Mouse (Mus musculus): Measurements from ENCODE around the gene Fkbpl. TPM values are rescaled to one million over a fixed set of nuclear protein-coding genes. Genes with fewer than 3 reads are reported as not detected.

Fkbpl gene
- polyA plus RNA-seq, 1 experiment from 2014 or later = 12.9 TPM

DNA sequence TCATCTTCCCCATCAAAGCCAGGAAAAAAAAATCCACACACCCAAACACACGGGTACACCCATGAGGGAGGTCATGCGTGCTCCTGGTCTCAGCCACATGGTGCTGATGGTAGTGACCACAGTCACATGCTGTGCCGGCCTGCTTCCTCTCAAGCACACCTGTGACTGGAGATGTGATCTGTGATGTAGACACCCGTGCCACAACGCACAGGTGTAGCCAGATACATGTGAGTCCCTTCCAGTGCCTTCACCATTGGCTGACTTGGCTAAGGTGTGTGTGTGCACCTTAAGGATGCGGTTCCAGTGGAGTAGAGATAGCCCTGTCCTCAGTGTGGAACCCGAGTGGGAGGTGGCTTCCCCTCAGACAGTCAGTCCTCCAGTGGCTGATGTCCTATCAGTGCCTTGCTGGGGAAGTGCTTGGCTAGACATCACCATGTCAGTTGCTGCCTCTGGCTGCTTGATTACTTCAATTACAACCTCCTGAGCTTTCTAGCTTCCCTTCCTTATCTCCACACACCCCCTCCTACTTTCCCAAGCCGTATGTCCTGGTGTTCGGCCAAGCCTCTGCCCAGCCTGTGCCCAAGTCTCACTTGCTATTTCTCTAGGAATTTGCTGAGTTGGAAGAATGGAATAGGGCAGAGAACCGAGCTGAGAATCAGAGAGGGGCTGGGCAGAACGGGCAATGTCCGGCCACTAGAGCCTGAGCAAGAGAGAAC lies 14.8 kb downstream of the Fkbpl start:
- Histone ChIP-seq H3K27ac (no peak overlapping the region), H3K27me3 (ENCODE audit: control insufficient read depth, insufficient read depth, low read length) (peaks cover 16% of the 10 kb centered on the region), H3K36me3 (replicated peaks; ENCODE audit: control insufficient read depth, insufficient read depth) (no peaks in the 10 kb centered on the region), H3K9me3 (ENCODE audit: control insufficient read depth, low read length) (no peaks in the 10 kb centered on the region), H3K4me3 (replicated peaks; ENCODE audit: low read length) (no peak overlapping the region), H3K9ac (no peak overlapping the region), H3K4me1 (replicated peaks; ENCODE audit: control insufficient read depth, insufficient read depth, low read length) (no peaks in the 10 kb centered on the region), H3K4me2 (replicated peaks) (no peak overlapping the region)
- no peak for DNase-seq (ENCODE audit: low spot score)
- WGBS = 68% methylated on average over 12 of the region's 12 CpGs
- no peak for ATAC-seq (ENCODE audit: low FRiP score)

DNA sequence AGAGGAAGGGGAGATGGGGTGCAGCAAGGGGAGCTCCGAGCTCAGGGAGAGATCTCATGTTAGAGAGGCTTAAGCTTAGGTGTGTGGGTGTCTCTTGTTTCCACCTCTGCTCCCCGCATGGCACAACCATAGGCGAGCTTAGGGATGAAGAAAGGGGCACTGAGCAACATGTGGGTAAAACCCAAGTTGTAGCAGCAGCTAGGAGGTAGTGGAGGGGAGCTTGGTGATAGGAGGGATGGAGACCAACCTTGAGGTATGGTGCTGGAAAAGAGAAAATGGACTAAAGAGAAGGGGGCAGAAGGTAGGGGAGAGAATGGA lies 15.3 kb downstream of the Fkbpl start:
- no peak for ATAC-seq (ENCODE audit: low FRiP score)
- Histone ChIP-seq H3K9ac (no peak overlapping the region), H3K27me3 (ENCODE audit: control insufficient read depth, insufficient read depth, low read length) (peaks cover 19% of the 10 kb centered on the region), H3K27ac (no peak overlapping the region), H3K9me3 (ENCODE audit: control insufficient read depth, low read length) (no peaks in the 10 kb centered on the region), H3K4me1 (replicated peaks; ENCODE audit: control insufficient read depth, insufficient read depth, low read length) (no peaks in the 10 kb centered on the region), H3K36me3 (replicated peaks; ENCODE audit: control insufficient read depth, insufficient read depth) (no peaks in the 10 kb centered on the region), H3K4me2 (replicated peaks) (no peak overlapping the region), H3K4me3 (replicated peaks; ENCODE audit: low read length) (no peak overlapping the region)
- 71% methylated on average over 3 of the region's 3 CpGs for WGBS
- no peak for DNase-seq (ENCODE audit: low spot score)

DNA sequence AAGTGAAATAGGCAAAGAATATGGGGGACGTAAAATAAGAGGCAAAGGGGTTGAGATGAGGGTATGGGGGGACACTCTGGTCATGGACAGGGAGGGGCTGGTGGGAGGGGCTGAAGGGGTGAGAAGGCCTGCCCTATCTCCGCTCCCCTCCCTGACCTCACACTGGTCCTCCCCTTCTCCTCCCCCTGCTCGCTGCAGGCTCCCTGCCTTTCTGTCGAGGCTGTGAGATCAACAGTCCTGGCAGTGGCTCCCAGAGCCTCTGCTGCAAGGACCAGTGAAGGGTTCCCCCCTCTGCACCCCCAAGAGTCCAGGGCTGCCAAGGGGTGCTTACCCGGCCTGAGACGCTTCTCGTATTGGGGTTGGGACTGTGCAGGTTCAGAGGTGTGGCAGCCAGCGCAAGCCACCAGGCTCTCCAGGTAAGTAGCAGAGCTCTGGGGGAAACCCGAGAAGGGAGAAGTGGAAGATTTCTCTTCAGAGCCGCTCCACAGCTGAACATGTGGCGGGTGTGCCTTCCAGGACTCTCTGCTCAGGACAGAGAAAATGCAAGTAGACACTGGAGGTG lies 15.8 kb downstream of the Fkbpl start:
- H3K9me3 ChIP-seq (ENCODE audit: control insufficient read depth, low read length) = no peaks in the 10 kb centered on the region
- H3K4me2 ChIP-seq (replicated peaks) = no peak overlapping the region
- H3K4me1 ChIP-seq (replicated peaks; ENCODE audit: control insufficient read depth, insufficient read depth, low read length) = no peaks in the 10 kb centered on the region
- 44% methylated on average over 11 of the region's 11 CpGs for WGBS
- no peak overlapping the region for H3K4me3 ChIP-seq (replicated peaks; ENCODE audit: low read length)
- ATAC-seq (ENCODE audit: low FRiP score) (no peak), DNase-seq (ENCODE audit: low spot score) (no peak)
- no peaks in the 10 kb centered on the region for H3K36me3 ChIP-seq (replicated peaks; ENCODE audit: control insufficient read depth, insufficient read depth)
- peaks cover 19% of the 10 kb centered on the region for H3K27me3 ChIP-seq (ENCODE audit: control insufficient read depth, insufficient read depth, low read length)
- no peak overlapping the region for H3K27ac ChIP-seq
- H3K9ac ChIP-seq = no peak overlapping the region

DNA sequence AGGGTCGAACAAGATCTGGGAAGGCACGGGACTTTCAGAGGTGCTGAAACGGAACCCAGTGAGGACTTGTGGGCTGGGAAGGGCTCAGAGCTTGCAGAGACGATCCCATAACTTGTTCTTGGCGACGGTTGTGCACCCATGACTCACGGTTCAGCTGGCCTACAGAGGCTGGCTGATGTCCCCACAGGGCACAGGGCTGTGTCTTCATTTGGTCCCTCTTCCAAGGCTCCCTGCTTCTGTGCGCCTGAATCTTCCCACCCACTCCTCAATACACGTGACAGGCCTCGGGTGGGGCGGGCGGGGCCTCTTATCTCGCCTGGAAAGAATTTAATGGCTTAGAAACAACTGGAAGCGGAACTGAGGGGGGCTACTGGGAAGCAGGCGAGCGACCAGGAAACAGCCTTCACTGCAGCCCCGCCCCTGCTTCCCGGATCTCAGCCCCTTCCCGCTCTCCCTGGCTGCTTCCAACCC lies 16.6 kb downstream of the Fkbpl start:
- DNase-seq (ENCODE audit: low spot score) (no peak), ATAC-seq (ENCODE audit: low FRiP score) (no peak)
- Histone ChIP-seq H3K9ac (no peak overlapping the region), H3K4me1 (replicated peaks; ENCODE audit: control insufficient read depth, insufficient read depth, low read length) (no peaks in the 10 kb centered on the region), H3K9me3 (ENCODE audit: control insufficient read depth, low read length) (no peaks in the 10 kb centered on the region), H3K27me3 (ENCODE audit: control insufficient read depth, insufficient read depth, low read length) (peaks cover 19% of the 10 kb centered on the region), H3K4me2 (replicated peaks) (peak overlapping the region; percentile 29), H3K27ac (no peak overlapping the region), H3K36me3 (replicated peaks; ENCODE audit: control insufficient read depth, insufficient read depth) (no peaks in the 10 kb centered on the region), H3K4me3 (replicated peaks; ENCODE audit: low read length) (no peak overlapping the region; the same call in 1 of the 2 replicates)
- WGBS = 11% methylated on average over 19 of the region's 19 CpGs

DNA sequence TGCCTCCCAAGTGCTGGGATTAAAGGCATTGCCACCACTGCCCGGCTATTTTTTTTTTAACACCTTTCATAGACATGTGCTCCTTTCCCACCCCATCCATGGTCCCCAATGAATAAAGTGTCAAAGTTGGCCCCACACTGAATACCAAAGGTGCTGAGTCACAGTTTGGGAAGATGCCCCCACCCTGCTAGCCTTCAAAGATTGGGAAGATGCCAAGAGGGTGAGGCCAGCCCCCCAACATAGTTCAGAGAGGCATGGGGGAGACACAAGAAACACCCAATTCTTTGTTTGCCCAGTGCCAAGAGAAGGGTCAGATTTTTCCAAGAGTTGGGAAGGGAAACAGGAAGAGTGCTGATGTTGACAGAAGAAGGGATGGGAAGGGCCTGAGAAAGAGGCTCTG lies 17.9 kb downstream of the Fkbpl start:
- Histone ChIP-seq H3K9ac (no peak overlapping the region), H3K27ac (no peak overlapping the region), H3K27me3 (ENCODE audit: control insufficient read depth, insufficient read depth, low read length) (peaks cover 19% of the 10 kb centered on the region), H3K4me1 (replicated peaks; ENCODE audit: control insufficient read depth, insufficient read depth, low read length) (no peaks in the 10 kb centered on the region), H3K4me2 (replicated peaks) (no peak overlapping the region), H3K36me3 (replicated peaks; ENCODE audit: control insufficient read depth, insufficient read depth) (no peaks in the 10 kb centered on the region), H3K4me3 (replicated peaks; ENCODE audit: low read length) (no peak overlapping the region), H3K9me3 (ENCODE audit: control insufficient read depth, low read length) (no peaks in the 10 kb centered on the region)
- ATAC-seq (ENCODE audit: low FRiP score) (no peak), DNase-seq (ENCODE audit: low spot score) (no peak)
- WGBS = 93% methylated on average over 1 of the region's 1 CpGs

DNA sequence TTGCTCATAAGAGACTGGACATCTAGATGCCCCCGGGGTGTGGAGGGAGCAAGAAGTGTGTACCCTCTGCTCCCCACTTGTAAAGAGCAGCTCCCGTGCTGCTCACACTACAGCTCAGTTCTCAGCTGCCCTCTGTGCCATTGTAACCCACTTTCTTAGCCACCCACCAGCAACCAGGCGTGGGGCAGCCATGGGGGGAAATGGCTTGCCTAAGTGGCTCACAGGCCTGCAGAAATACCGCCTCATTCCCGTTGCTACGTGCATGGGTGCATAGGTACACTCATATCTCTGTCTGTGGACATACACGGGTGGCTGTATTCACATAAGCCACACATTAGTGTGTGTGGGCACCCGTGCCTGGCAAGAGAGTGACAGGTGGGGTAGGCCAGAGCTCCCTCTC lies 18.4 kb downstream of the Fkbpl start:
- no peak overlapping the region for H3K4me2 ChIP-seq (replicated peaks)
- ATAC-seq (ENCODE audit: low FRiP score) = no peak
- no peak overlapping the region for H3K4me3 ChIP-seq (replicated peaks; ENCODE audit: low read length)
- WGBS = 85% methylated on average over 8 of the region's 8 CpGs
- no peaks in the 10 kb centered on the region for H3K9me3 ChIP-seq (ENCODE audit: control insufficient read depth, low read length)
- peaks cover 19% of the 10 kb centered on the region for H3K27me3 ChIP-seq (ENCODE audit: control insufficient read depth, insufficient read depth, low read length)
- H3K9ac ChIP-seq = no peak overlapping the region
- no peak for DNase-seq (ENCODE audit: low spot score)
- no peak overlapping the region for H3K27ac ChIP-seq
- H3K36me3 ChIP-seq (replicated peaks; ENCODE audit: control insufficient read depth, insufficient read depth) = no peaks in the 10 kb centered on the region
- H3K4me1 ChIP-seq (replicated peaks; ENCODE audit: control insufficient read depth, insufficient read depth, low read length) = no peaks in the 10 kb centered on the region

DNA sequence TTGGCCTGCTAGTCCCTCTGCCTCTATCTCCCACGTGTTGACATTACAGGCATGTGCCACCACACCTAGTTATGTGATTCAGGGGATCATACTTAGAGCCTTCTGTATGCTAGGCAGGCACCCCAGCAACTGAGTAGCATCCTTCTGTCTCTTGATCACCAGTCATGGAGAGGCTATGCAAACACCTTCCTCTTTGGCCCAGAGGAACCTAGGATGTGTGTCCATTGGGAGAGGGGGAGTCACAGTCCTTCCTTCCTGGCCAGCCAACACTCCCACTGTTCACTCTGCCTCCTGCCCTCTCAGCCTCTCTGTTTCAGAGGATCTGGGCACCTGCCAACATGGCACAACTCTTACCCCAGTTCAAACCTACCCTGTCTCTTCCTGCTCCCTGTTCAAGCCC lies 19.0 kb downstream of the Fkbpl start:
- Histone ChIP-seq H3K27me3 (ENCODE audit: control insufficient read depth, insufficient read depth, low read length) (peaks cover 19% of the 10 kb centered on the region), H3K4me2 (replicated peaks) (no peak overlapping the region), H3K27ac (no peak overlapping the region), H3K4me3 (replicated peaks; ENCODE audit: low read length) (no peak overlapping the region), H3K4me1 (replicated peaks; ENCODE audit: control insufficient read depth, insufficient read depth, low read length) (no peaks in the 10 kb centered on the region), H3K9me3 (ENCODE audit: control insufficient read depth, low read length) (no peaks in the 10 kb centered on the region), H3K36me3 (replicated peaks; ENCODE audit: control insufficient read depth, insufficient read depth) (no peaks in the 10 kb centered on the region), H3K9ac (no peak overlapping the region)
- DNase-seq (ENCODE audit: low spot score) (no peak), ATAC-seq (ENCODE audit: low FRiP score) (no peak)
- WGBS = 59% methylated on average over 1 of the region's 1 CpGs

DNA sequence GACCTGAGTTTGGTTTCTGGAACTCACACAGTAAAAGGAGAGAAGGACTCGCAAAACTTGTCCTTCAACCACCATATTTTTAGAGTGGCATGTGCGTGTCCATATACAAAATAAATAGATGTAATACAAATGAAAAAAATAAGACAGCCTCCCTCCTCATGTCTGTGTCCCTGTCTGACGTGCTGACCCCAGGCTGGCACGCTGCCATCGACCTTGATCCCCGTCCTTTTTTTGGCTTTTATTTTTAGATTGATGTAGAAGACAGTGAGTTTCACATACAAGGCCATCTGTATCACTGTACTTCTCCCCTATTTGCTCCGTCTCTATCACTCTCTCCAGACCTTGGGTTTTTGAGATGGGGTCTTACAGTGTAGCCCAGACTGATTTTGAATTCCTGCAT lies 19.9 kb downstream of the Fkbpl start:
- no peak for ATAC-seq (ENCODE audit: low FRiP score)
- Histone ChIP-seq H3K36me3 (replicated peaks; ENCODE audit: control insufficient read depth, insufficient read depth) (no peaks in the 10 kb centered on the region), H3K27ac (no peak overlapping the region), H3K4me3 (replicated peaks; ENCODE audit: low read length) (no peak overlapping the region), H3K9me3 (ENCODE audit: control insufficient read depth, low read length) (no peaks in the 10 kb centered on the region), H3K9ac (no peak overlapping the region), H3K27me3 (ENCODE audit: control insufficient read depth, insufficient read depth, low read length) (peaks cover 19% of the 10 kb centered on the region), H3K4me2 (replicated peaks) (no peak overlapping the region), H3K4me1 (replicated peaks; ENCODE audit: control insufficient read depth, insufficient read depth, low read length) (no peaks in the 10 kb centered on the region)
- no peak for DNase-seq (ENCODE audit: low spot score)
- 74% methylated on average over 7 of the region's 7 CpGs for WGBS

DNA sequence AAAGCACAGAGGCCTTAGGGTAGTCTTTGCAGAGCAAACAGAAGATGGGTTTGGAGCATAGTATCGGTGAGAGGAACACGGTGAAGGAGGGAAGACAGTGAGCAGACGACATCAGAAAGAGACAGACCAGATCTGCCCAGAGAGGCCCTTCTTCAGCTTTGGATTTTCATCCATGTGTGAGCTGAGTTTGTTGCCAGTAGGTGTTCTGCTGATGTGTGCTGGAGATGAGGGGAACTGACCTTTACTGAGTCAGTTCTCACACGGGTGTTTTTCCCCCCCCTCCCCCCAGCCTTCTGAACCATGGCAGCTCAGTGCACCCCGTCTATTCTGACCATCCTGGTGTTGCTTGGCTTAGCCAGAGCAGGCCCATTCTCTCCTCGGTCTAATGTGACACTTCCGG lies 25.7 kb downstream of the Fkbpl start, which contains the start of gene Tnxb:
TSS of gene Tnxb (plus strand) at position 301 of the 400 bp plus-strand sequence.
- Histone ChIP-seq H3K9ac (peak within 1 kb of the TSS; percentile 53), H3K4me2 (replicated peaks) (peak within 1 kb of the TSS; percentile 67), H3K4me3 (replicated peaks; ENCODE audit: low read length) (peak within 1 kb of the TSS; percentile 36), H3K27me3 (ENCODE audit: control insufficient read depth, insufficient read depth, low read length) (peaks cover 46% of the 10 kb centered on the region), H3K9me3 (ENCODE audit: control insufficient read depth, low read length) (no peaks in the 10 kb centered on the region), H3K36me3 (replicated peaks; ENCODE audit: control insufficient read depth, insufficient read depth) (no peaks in the 10 kb centered on the region), H3K27ac (no peak within 1 kb of the TSS), H3K4me1 (replicated peaks; ENCODE audit: control insufficient read depth, insufficient read depth, low read length) (peaks cover 13% of the 10 kb centered on the region)
- ATAC-seq (ENCODE audit: low FRiP score) = no peak
- 73% methylated on average over 7 of the region's 7 CpGs for WGBS
- DNase-seq (ENCODE audit: low spot score) = no peak

Data from hindbrain, embryonic 14.5 days (tissue).